In genomic region chrX:114903391-114903790, GRCm38 (mm10) we compare ENCODE assay signal across 38 mouse cellular contexts. TPM values are rescaled to one million over a fixed set of nuclear protein-coding genes. Genes with fewer than 3 reads are reported as not detected.
"Had no signal": no experiment of that assay in that cellular context is flagged by ENCODE, and none has a peak within 500 bp of the region (broad histone marks: within the 10 kb centered on the region; RNA-seq: fewer than 3 reads in every experiment).

No protein-coding gene starts in this region.

- H3K4me3 ChIP-seq: embryonic facial prominence, embryonic 10.5 days; embryonic facial prominence, embryonic 12.5 days; embryonic facial prominence, embryonic 13.5 days; embryonic facial prominence, embryonic 15.5 days; erythroblast, embryonic 14.5 days; forebrain, embryonic 10.5 days; forebrain, embryonic 12.5 days; forebrain, embryonic 13.5 days; forebrain, embryonic 15.5 days; gastrocnemius, adult 2 months; heart, adult 2 months; heart, embryonic 10.5 days had no signal

- H3K4me1 ChIP-seq: embryonic facial prominence, embryonic 10.5 days; embryonic facial prominence, embryonic 12.5 days; embryonic facial prominence, embryonic 13.5 days; embryonic facial prominence, embryonic 15.5 days; forebrain, embryonic 10.5 days; forebrain, embryonic 12.5 days; forebrain, embryonic 13.5 days; forebrain, embryonic 15.5 days; heart, embryonic 10.5 days had no signal

- DNase-seq: cerebellum, postnatal 10 days; cerebellum, postnatal 14 days; cerebellum, postnatal 25 days; cerebellum, postnatal 36 days; embryo, embryonic 11 days; forebrain, postnatal 0 days; gastrocnemius, adult 2 months; gastrocnemius, postnatal 10 days; gastrocnemius, postnatal 14 days; gastrocnemius, postnatal 25 days; gastrocnemius, postnatal 36 days; heart, adult 11 months; heart, adult 18-20 months; heart, adult 2 months had no signal

- ATAC-seq: forebrain, embryonic 13.5 days; forebrain, embryonic 14.5 days; forebrain, embryonic 15.5 days; forebrain, embryonic 16.5 days; forebrain, postnatal 0 days had no signal

- H3K27ac ChIP-seq: embryonic facial prominence, embryonic 10.5 days; embryonic facial prominence, embryonic 12.5 days; embryonic facial prominence, embryonic 13.5 days; embryonic facial prominence, embryonic 15.5 days; forebrain, embryonic 10.5 days; forebrain, embryonic 12.5 days; forebrain, embryonic 13.5 days; forebrain, embryonic 15.5 days; gastrocnemius, adult 2 months; heart, adult 2 months; heart, embryonic 10.5 days had no signal

- H3K9me3 ChIP-seq: embryonic facial prominence, embryonic 10.5 days; embryonic facial prominence, embryonic 12.5 days; embryonic facial prominence, embryonic 13.5 days; embryonic facial prominence, embryonic 15.5 days; forebrain, embryonic 10.5 days; forebrain, embryonic 12.5 days; forebrain, embryonic 13.5 days; forebrain, embryonic 15.5 days; heart, embryonic 10.5 days had no signal

- H3K36me3 ChIP-seq: embryonic facial prominence, embryonic 10.5 days; embryonic facial prominence, embryonic 12.5 days; embryonic facial prominence, embryonic 13.5 days; embryonic facial prominence, embryonic 15.5 days; forebrain, embryonic 10.5 days; forebrain, embryonic 12.5 days; forebrain, embryonic 15.5 days; heart, embryonic 10.5 days had no signal

- H3K9ac ChIP-seq: embryonic facial prominence, embryonic 12.5 days; embryonic facial prominence, embryonic 13.5 days; embryonic facial prominence, embryonic 15.5 days; forebrain, embryonic 12.5 days; forebrain, embryonic 13.5 days; forebrain, embryonic 15.5 days; forebrain, postnatal 0 days had no signal

- H3K4me2 ChIP-seq: embryonic facial prominence, embryonic 12.5 days; embryonic facial prominence, embryonic 13.5 days; embryonic facial prominence, embryonic 15.5 days; forebrain, embryonic 12.5 days; forebrain, embryonic 13.5 days; forebrain, embryonic 15.5 days had no signal

- H3K27me3 ChIP-seq: embryonic facial prominence, embryonic 12.5 days; embryonic facial prominence, embryonic 13.5 days; embryonic facial prominence, embryonic 15.5 days; forebrain, embryonic 12.5 days; forebrain, embryonic 13.5 days; forebrain, embryonic 15.5 days had no signal

RNA-seq across cellular contexts. Expression of gene Ube2dnl1, which starts 1.4 kb away (rescaled TPM):
- total RNA-seq: common myeloid progenitor, adult 5-6 weeks; forebrain, postnatal 0 days; gastrocnemius, adult 18-20 months; gastrocnemius, adult 2 months; gastrocnemius, adult 8-10 months; gastrocnemius, postnatal 10 days; gastrocnemius, postnatal 14 days; gastrocnemius, postnatal 25 days; gastrocnemius, postnatal 36 days; gastrocnemius, postnatal 4 days; granulocyte monocyte progenitor cell, adult 5-6 weeks; heart, adult 18-20 months; heart, adult 2 months; heart, adult 8-10 months had no signal
- polyA plus RNA-seq: cortical plate, adult 2 months; embryonic facial prominence, embryonic 10.5 days; embryonic facial prominence, embryonic 11.5 days; embryonic facial prominence, embryonic 12.5 days; embryonic facial prominence, embryonic 13.5 days; embryonic facial prominence, embryonic 14.5 days; embryonic facial prominence, embryonic 15.5 days; erythroblast, embryonic 14.5 days; forebrain, embryonic 10.5 days; forebrain, embryonic 11.5 days; forebrain, embryonic 12.5 days; forebrain, embryonic 13.5 days; forebrain, embryonic 14.5 days; forebrain, embryonic 15.5 days; forebrain, embryonic 16.5 days; forebrain, postnatal 0 days; frontal cortex, adult 2 months; gonadal fat pad, adult 2 months; heart, adult 2 months; heart, embryonic 10.5 days had no signal

RNA-seq across cellular contexts. Expression of gene Ube2dnl2, which starts 4.0 kb away (rescaled TPM):
- total RNA-seq: common myeloid progenitor, adult 5-6 weeks; forebrain, postnatal 0 days; gastrocnemius, adult 18-20 months; gastrocnemius, adult 2 months; gastrocnemius, adult 8-10 months; gastrocnemius, postnatal 10 days; gastrocnemius, postnatal 14 days; gastrocnemius, postnatal 25 days; gastrocnemius, postnatal 36 days; gastrocnemius, postnatal 4 days; granulocyte monocyte progenitor cell, adult 5-6 weeks; heart, adult 18-20 months; heart, adult 2 months; heart, adult 8-10 months had no signal
- polyA plus RNA-seq: cortical plate, adult 2 months; embryonic facial prominence, embryonic 10.5 days; embryonic facial prominence, embryonic 11.5 days; embryonic facial prominence, embryonic 12.5 days; embryonic facial prominence, embryonic 13.5 days; embryonic facial prominence, embryonic 14.5 days; embryonic facial prominence, embryonic 15.5 days; forebrain, embryonic 10.5 days; forebrain, embryonic 11.5 days; forebrain, embryonic 12.5 days; forebrain, embryonic 13.5 days; forebrain, embryonic 14.5 days; forebrain, embryonic 15.5 days; forebrain, embryonic 16.5 days; forebrain, postnatal 0 days; frontal cortex, adult 2 months; gonadal fat pad, adult 2 months; heart, adult 2 months had no signal
